Mouse (Mus musculus): ENCODE measurements around the gene 2010109A12Rik. TPM values are rescaled to one million over a fixed set of nuclear protein-coding genes. Genes with fewer than 3 reads are reported as not detected.

Gene 2010109A12Rik
- total and polyA plus RNA-seq, 2 experiments, result 0.28 TPM; not detected in 1

DNA sequence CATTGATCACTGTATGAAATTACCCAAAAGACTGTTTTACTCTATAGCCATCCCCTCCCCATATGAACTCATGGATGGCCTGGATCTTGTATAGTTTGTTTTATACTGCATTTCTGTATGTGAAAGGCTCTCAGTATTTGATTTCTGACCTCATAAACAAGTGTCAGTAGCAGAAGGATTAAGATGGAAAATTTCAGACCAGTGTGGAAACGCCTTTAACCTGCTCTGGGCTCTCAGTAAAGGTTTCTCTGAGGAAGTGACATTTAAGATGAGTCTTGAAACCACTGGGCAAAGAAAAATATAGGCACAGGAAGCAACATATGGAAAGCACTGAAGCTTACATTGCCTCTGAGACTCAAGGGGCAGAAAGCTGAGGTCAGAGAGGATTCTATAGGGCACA, 1.2 kb downstream of the 2010109A12Rik start:
- peaks cover 5% of the 10 kb centered on the region; the same call in 1 of the 2 replicates for H3K4me1 ChIP-seq (ENCODE audit: control insufficient read depth, insufficient read depth, low read length)
- H3K27ac ChIP-seq (replicated peaks; ENCODE audit: insufficient read depth, low read depth, low read length), result no peak overlapping the region
- H3K27me3 ChIP-seq (ENCODE audit: control insufficient read depth, insufficient read depth, low read length), result no peaks in the 10 kb centered on the region
- TF ChIP-seq CTCF (IDR thresholded peaks at IDR 0.05; ENCODE audit: low read depth, low read length) (no peak), POLR2A (IDR thresholded peaks at IDR 0.05; ENCODE audit: extremely low read depth, insufficient read depth, low read length) (no peak)
- H3K4me3 ChIP-seq (ENCODE audit: insufficient read depth, low read depth, low read length), result no peak overlapping the region
- 98% methylated on average over 1 of the region's 1 CpGs for WGBS
- H3K79me2 ChIP-seq (ENCODE audit: control insufficient read depth, insufficient read depth, low read length), result peaks cover 9% of the 10 kb centered on the region; the same call in 1 of the 2 replicates
- H3K9ac ChIP-seq (ENCODE audit: low read depth, low read length), result no peak overlapping the region
- no peak for DNase-seq (ENCODE audit: extremely low read depth, low read depth, low spot score)
- no peaks in the 10 kb centered on the region for H3K36me3 ChIP-seq (ENCODE audit: control insufficient read depth, insufficient read depth, low read length)

DNA sequence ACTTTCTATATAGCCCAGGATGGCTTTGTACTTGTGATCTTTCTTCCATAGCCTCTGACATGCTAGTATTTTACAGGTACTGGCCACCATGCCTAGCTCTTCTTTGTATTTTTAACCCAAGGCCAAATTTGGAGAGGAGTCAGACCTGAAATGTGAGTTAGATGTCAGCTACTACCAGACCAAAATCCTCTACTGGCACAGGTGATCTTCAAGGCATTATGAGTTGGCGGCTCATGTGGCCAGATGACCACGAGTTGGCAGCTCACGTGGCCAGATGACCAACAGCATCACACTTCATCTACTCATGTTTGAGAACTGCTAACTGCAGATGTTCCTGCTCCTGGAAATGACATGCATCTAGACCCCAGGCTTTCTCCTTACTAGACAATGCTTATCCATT, 12.1 kb downstream of the 2010109A12Rik start:
- H3K27me3 ChIP-seq (ENCODE audit: control insufficient read depth, insufficient read depth, low read length), result no peaks in the 10 kb centered on the region
- DNase-seq (ENCODE audit: extremely low read depth, low read depth, low spot score), result no peak
- no peak overlapping the region for H3K27ac ChIP-seq (replicated peaks; ENCODE audit: insufficient read depth, low read depth, low read length)
- H3K36me3 ChIP-seq (ENCODE audit: control insufficient read depth, insufficient read depth, low read length), result no peaks in the 10 kb centered on the region
- 86% methylated on average over 3 of the region's 3 CpGs for WGBS
- no peak overlapping the region for H3K4me3 ChIP-seq (ENCODE audit: insufficient read depth, low read depth, low read length)
- TF ChIP-seq POLR2A (IDR thresholded peaks at IDR 0.05; ENCODE audit: extremely low read depth, insufficient read depth, low read length) (no peak), CTCF (IDR thresholded peaks at IDR 0.05; ENCODE audit: low read depth, low read length) (no peak)
- H3K4me1 ChIP-seq (ENCODE audit: control insufficient read depth, insufficient read depth, low read length), result no peaks in the 10 kb centered on the region
- no peak overlapping the region for H3K9ac ChIP-seq (ENCODE audit: low read depth, low read length)
- H3K79me2 ChIP-seq (ENCODE audit: control insufficient read depth, insufficient read depth, low read length), result no peaks in the 10 kb centered on the region

DNA sequence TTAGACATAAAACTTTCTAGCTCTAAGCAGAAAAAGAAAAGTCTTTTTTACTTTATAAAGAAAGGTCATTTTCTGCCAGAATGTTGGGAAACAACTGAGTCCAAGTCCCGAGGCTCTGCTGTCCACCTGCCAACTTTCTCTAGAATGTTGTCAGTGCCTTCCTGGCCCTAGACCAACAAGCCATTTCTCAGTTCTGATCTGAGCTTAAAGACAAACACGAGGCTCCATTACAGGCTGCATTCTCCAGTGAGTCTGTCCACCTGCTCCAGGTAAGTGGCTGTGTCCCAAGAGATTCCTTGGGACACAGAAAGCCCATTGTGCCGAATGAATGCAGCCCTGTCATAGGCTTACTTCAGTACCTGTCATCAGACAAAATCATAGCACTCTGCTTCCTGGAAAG, 15.3 kb downstream of the 2010109A12Rik start:
- H3K4me3 ChIP-seq (ENCODE audit: insufficient read depth, low read depth, low read length), result no peak overlapping the region
- H3K4me1 ChIP-seq (ENCODE audit: control insufficient read depth, insufficient read depth, low read length), result no peaks in the 10 kb centered on the region
- no peaks in the 10 kb centered on the region for H3K36me3 ChIP-seq (ENCODE audit: control insufficient read depth, insufficient read depth, low read length)
- WGBS, result 33% methylated on average over 3 of the region's 3 CpGs
- H3K9ac ChIP-seq (ENCODE audit: low read depth, low read length), result no peak overlapping the region
- H3K27me3 ChIP-seq (ENCODE audit: control insufficient read depth, insufficient read depth, low read length), result no peaks in the 10 kb centered on the region
- H3K27ac ChIP-seq (replicated peaks; ENCODE audit: insufficient read depth, low read depth, low read length), result no peak overlapping the region
- peak; percentile 59 for DNase-seq (ENCODE audit: extremely low read depth, low read depth, low spot score)
- no peaks in the 10 kb centered on the region for H3K79me2 ChIP-seq (ENCODE audit: control insufficient read depth, insufficient read depth, low read length)
- TF ChIP-seq POLR2A (IDR thresholded peaks at IDR 0.05; ENCODE audit: extremely low read depth, insufficient read depth, low read length) (no peak), CTCF (IDR thresholded peaks at IDR 0.05; ENCODE audit: low read depth, low read length) (no peak)

DNA sequence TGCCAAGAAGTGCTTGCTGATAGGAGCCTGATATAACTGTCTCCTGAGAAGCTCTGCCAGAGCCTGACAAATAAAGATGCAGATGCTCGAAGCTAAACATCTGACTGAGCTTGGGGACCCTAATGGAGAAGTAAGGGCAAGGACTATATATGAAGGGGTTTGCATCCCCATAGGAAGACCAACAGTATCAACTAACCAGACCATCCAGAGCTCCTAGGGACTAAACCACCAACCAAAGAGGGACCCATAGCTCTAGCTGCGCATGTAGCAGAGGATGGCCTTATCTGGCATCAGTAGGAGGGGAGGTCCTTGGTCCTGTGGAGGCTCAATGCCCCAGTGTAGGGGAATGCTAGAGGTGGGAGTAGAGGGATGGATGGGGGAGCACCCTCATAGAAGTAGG, 18.2 kb downstream of the 2010109A12Rik start:
- no peaks in the 10 kb centered on the region for H3K4me1 ChIP-seq (ENCODE audit: control insufficient read depth, insufficient read depth, low read length)
- no peak for DNase-seq (ENCODE audit: extremely low read depth, low read depth, low spot score)
- WGBS, result 68% methylated on average over 2 of the region's 2 CpGs
- H3K27me3 ChIP-seq (ENCODE audit: control insufficient read depth, insufficient read depth, low read length), result no peaks in the 10 kb centered on the region
- no peak overlapping the region for H3K27ac ChIP-seq (replicated peaks; ENCODE audit: insufficient read depth, low read depth, low read length)
- H3K9ac ChIP-seq (ENCODE audit: low read depth, low read length), result no peak overlapping the region
- no peaks in the 10 kb centered on the region for H3K36me3 ChIP-seq (ENCODE audit: control insufficient read depth, insufficient read depth, low read length)
- no peak overlapping the region for H3K4me3 ChIP-seq (ENCODE audit: insufficient read depth, low read depth, low read length)
- H3K79me2 ChIP-seq (ENCODE audit: control insufficient read depth, insufficient read depth, low read length), result no peaks in the 10 kb centered on the region
- TF ChIP-seq POLR2A (IDR thresholded peaks at IDR 0.05; ENCODE audit: extremely low read depth, insufficient read depth, low read length) (no peak), CTCF (IDR thresholded peaks at IDR 0.05; ENCODE audit: low read depth, low read length) (no peak)

DNA sequence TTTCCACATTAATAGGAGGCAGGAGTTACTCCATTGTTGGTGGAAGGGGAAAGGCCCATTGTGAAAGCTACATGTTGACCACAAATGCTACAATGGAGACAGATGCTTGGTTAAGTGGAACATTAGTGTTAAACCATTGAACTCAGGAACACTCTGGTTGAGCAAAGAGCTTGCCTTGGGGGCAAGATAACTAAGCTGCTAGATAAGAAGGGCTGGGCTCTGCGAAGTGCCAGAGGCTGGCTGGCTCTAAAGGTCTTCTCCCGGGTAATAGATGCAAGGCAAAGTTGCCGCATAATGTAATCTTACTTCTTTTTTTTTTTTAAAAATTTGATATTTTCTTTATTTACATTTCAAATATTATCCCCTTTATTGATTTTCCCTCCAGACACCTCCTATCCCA, 20.8 kb downstream of the 2010109A12Rik start:
- Histone ChIP-seq H3K4me3 (ENCODE audit: insufficient read depth, low read depth, low read length) (no peak overlapping the region), H3K27me3 (ENCODE audit: control insufficient read depth, insufficient read depth, low read length) (no peaks in the 10 kb centered on the region), H3K4me1 (ENCODE audit: control insufficient read depth, insufficient read depth, low read length) (no peaks in the 10 kb centered on the region), H3K27ac (replicated peaks; ENCODE audit: insufficient read depth, low read depth, low read length) (no peak overlapping the region), H3K79me2 (ENCODE audit: control insufficient read depth, insufficient read depth, low read length) (no peaks in the 10 kb centered on the region), H3K36me3 (ENCODE audit: control insufficient read depth, insufficient read depth, low read length) (no peaks in the 10 kb centered on the region), H3K9ac (ENCODE audit: low read depth, low read length) (no peak overlapping the region)
- TF ChIP-seq POLR2A (IDR thresholded peaks at IDR 0.05; ENCODE audit: extremely low read depth, insufficient read depth, low read length) (no peak), CTCF (IDR thresholded peaks at IDR 0.05; ENCODE audit: low read depth, low read length) (no peak)
- DNase-seq (ENCODE audit: extremely low read depth, low read depth, low spot score), result no peak
- WGBS, result 86% methylated on average over 3 of the region's 3 CpGs

GRCm38 (mm10) chr5:93229527-93229926, 23.2 kb downstream of the 2010109A12Rik start:
- 84% methylated on average over 2 of the region's 2 CpGs for WGBS
- TF ChIP-seq CTCF (IDR thresholded peaks at IDR 0.05; ENCODE audit: low read depth, low read length) (no peak), POLR2A (IDR thresholded peaks at IDR 0.05; ENCODE audit: extremely low read depth, insufficient read depth, low read length) (no peak)
- H3K27ac ChIP-seq (replicated peaks; ENCODE audit: insufficient read depth, low read depth, low read length), result no peak overlapping the region
- H3K9ac ChIP-seq (ENCODE audit: low read depth, low read length), result no peak overlapping the region
- DNase-seq (ENCODE audit: extremely low read depth, low read depth, low spot score), result no peak
- no peak overlapping the region for H3K4me3 ChIP-seq (ENCODE audit: insufficient read depth, low read depth, low read length)
- H3K27me3 ChIP-seq (ENCODE audit: control insufficient read depth, insufficient read depth, low read length), result no peaks in the 10 kb centered on the region
- H3K36me3 ChIP-seq (ENCODE audit: control insufficient read depth, insufficient read depth, low read length), result no peaks in the 10 kb centered on the region
- no peaks in the 10 kb centered on the region for H3K79me2 ChIP-seq (ENCODE audit: control insufficient read depth, insufficient read depth, low read length)
- no peaks in the 10 kb centered on the region for H3K4me1 ChIP-seq (ENCODE audit: control insufficient read depth, insufficient read depth, low read length)

Data from liver, adult 2 months (tissue).